Mouse (Mus musculus) kidney, adult 8-10 months (tissue): ENCODE results near the gene Lrrc19.
"Not testable (repeated sequence)": the region's sequence is repeated elsewhere in the genome, so short reads cannot be mapped to it uniquely, and the experiment has no call there.

Experiments
- DNase-seq, 2 experiments: peaks; one replicate each; pipeline ENCODE4 v3.0.0; 2022

The Lrrc19 gene

GRCm38 (mm10) chr4:94649920-94650319 lies at the start of gene Lrrc19:
Gene Lrrc19 (minus strand): TSS chr4:94650144.
- DNase-seq: peak; percentile 8 to 58

- DNase-seq: no peak
Measured at GRCm38 (mm10) chr4:94696368-94696767, 46.4 kb upstream of the Lrrc19 start.

- no peak for DNase-seq
Measured at GRCm38 (mm10) chr4:94692175-94692574, 42.2 kb upstream of the Lrrc19 start.

GRCm38 (mm10) chr4:94691078-94691477 lies 41.1 kb upstream of the Lrrc19 start:
- no peak for DNase-seq

- not testable (repeated sequence) for DNase-seq
Measured at GRCm38 (mm10) chr4:94689804-94690203, 39.9 kb upstream of the Lrrc19 start.

GRCm38 (mm10) chr4:94683305-94683704 lies 33.4 kb upstream of the Lrrc19 start:
- peak; percentile 8 to 31 for DNase-seq

GRCm38 (mm10) chr4:94682029-94682428 lies 32.1 kb upstream of the Lrrc19 start:
- no peak for DNase-seq

GRCm38 (mm10) chr4:94681181-94681580 lies 31.2 kb upstream of the Lrrc19 start:
- no peak for DNase-seq

- DNase-seq: no peak
Measured at GRCm38 (mm10) chr4:94680662-94681061, 30.7 kb upstream of the Lrrc19 start.

- peak in 1 of 2 experiments; percentile 17 for DNase-seq
Measured at GRCm38 (mm10) chr4:94669718-94670117, 19.8 kb upstream of the Lrrc19 start.

- peak in 1 of 2 experiments; percentile 7 for DNase-seq
Measured at GRCm38 (mm10) chr4:94650426-94651175, 657 bp upstream of the Lrrc19 start.

- DNase-seq: no peak
Measured at GRCm38 (mm10) chr4:94643141-94643540, 6.8 kb downstream of the Lrrc19 start.

- DNase-seq: no peak
Measured at GRCm38 (mm10) chr4:94620077-94620476, 29.9 kb downstream of the Lrrc19 start.

GRCm38 (mm10) chr4:94614627-94615006 lies 35.3 kb downstream of the Lrrc19 start:
- DNase-seq: no peak

GRCm38 (mm10) chr4:94613972-94614626 lies 35.8 kb downstream of the Lrrc19 start, which contains the start of gene Ift74:
Gene Ift74 (plus strand): TSS chr4:94614491.
- DNase-seq: peak; percentile 94 to 95

GRCm38 (mm10) chr4:94610339-94610738 lies 39.6 kb downstream of the Lrrc19 start:
- DNase-seq: no peak

GRCm38 (mm10) chr4:94605591-94605990 lies 44.4 kb downstream of the Lrrc19 start:
- peak; percentile 37 to 58 for DNase-seq

GRCm38 (mm10) chr4:94604452-94605019 lies 45.4 kb downstream of the Lrrc19 start:
- DNase-seq: no peak

GRCm38 (mm10) chr4:94603031-94603629 lies 46.8 kb downstream of the Lrrc19 start, which contains the start of gene Plaa:
Gene Plaa (minus strand): TSS chr4:94603244.
- peak; percentile 87 to 91 for DNase-seq

GRCm38 (mm10) chr4:94602496-94603030 lies 47.4 kb downstream of the Lrrc19 start:
- DNase-seq: no peak

GRCm38 (mm10) chr4:94601395-94601794 lies 48.5 kb downstream of the Lrrc19 start:
- DNase-seq: no peak

- DNase-seq: no peak
Measured at GRCm38 (mm10) chr4:94592709-94593108, 57.2 kb downstream of the Lrrc19 start.

- no peak for DNase-seq
Measured at GRCm38 (mm10) chr4:94591765-94592381, 58.1 kb downstream of the Lrrc19 start.
